Mouse (Mus musculus) forebrain, embryonic 14.5 days (tissue): Measurements from ENCODE around the gene Aar2. TPM values are rescaled to one million over a fixed set of nuclear protein-coding genes. Genes with fewer than 3 reads are reported as not detected.

ENCODE experiments used
- ATAC-seq: fragments of 200-750 bp; cut with Nextera tagmentation; 2 replicates; pipeline ENCODE4 v1.8.0; 2017; ENCODE audit warnings: mild to moderate bottlenecking, moderate library complexity
- DNase-seq: peaks from one replicate; pipeline ENCODE4 v3.0.0-alpha.2; 2015; ENCODE audit warnings: low spot score
- H3K27ac ChIP-seq: fragments of 300-500 bp; sonication (generic); 2 replicates; pipeline ENCODE4 v1.5.1; 2014; ENCODE audit warnings: low read depth, mild to moderate bottlenecking, control low read depth, low read length, moderate library complexity
- H3K27me3 ChIP-seq: fragments of 300-500 bp; sonication (generic); replicated peaks from 2 replicates; pipeline ENCODE4 v1.6.1; 2014; ENCODE audit warnings: low read length, control low read depth, mixed read lengths; ENCODE audit not compliant: control insufficient read depth, insufficient read depth
- H3K36me3 ChIP-seq: fragments of 300-500 bp; sonication (generic); 2 replicates; pipeline ENCODE4 v1.6.1; 2014; ENCODE audit warnings: low read length, control low read depth; ENCODE audit not compliant: control insufficient read depth, insufficient read depth
- H3K4me1 ChIP-seq: fragments of 300-500 bp; sonication (generic); 2 replicates; pipeline ENCODE4 v1.6.1; 2014; ENCODE audit warnings: antibody characterized with exemption, low read length, control low read depth; ENCODE audit not compliant: control insufficient read depth, insufficient read depth
- H3K4me2 ChIP-seq: fragments of 300-500 bp; sonication (generic); 2 replicates; pipeline ENCODE4 v1.6.1; 2014; ENCODE audit warnings: mild to moderate bottlenecking, control low read depth, low read length
- H3K4me3 ChIP-seq: fragments of 300-500 bp; sonication (generic); 2 replicates; pipeline ENCODE4 v1.5.1; 2014; ENCODE audit warnings: low read depth, low read length, control low read depth
- H3K9ac ChIP-seq: fragments of 300-500 bp; sonication (generic); 2 replicates; pipeline ENCODE4 v1.6.1; 2014; ENCODE audit warnings: mild to moderate bottlenecking, low read length, control low read depth, moderate library complexity
- H3K9me3 ChIP-seq: fragments of 300-500 bp; sonication (generic); replicated peaks from 2 replicates; pipeline ENCODE4 v1.6.1; 2016; ENCODE audit warnings: low read length, control low read depth, mixed read lengths; ENCODE audit not compliant: control insufficient read depth
- WGBS: fragments of 180-500 bp; shearing (Covaris S2); extraction: QIAGEN DNeasy Blood & Tissue Kit; methylation state at CpG from one replicate; pipeline ENCODE4 v1.1.7; 2014; 5-methylcytosine and 5-hydroxymethylcytosine counted together
- polyA plus RNA-seq: library from polyadenylated mRNA; unstranded; fragments of >200 nt; fragmentation: Nextera tagmentation; extraction: Ambion mirVana; gene quantifications from 2 replicates; pipeline ENCODE4 v1.2.1, GENCODE M21; 2014

Gene Aar2
- polyA plus RNA-seq, 1 experiment from 2014 or later = 51.1 TPM

DNA sequence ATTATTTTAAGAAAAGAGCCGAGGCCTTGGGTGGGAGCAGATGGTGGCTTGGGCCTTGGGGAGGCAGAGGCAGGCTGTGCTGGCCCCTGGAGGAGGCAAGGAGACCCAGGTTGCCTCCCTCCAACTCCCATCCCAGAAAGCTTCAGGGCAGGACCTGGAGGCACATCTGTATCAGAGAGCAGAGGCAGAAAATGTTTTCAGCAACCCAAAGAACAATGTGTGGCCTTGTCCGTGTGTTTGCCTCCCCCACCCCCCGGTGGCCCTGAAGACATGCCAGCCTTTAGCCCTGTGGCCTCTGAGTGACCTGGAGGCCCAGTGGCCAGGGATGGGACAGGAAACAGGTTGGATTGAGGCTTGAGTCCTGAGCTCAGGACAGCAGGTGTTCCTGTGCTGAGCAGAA is 57.8 kb downstream of the Aar2 start:
- whole genome bisulfite sequencing = 64% methylated on average over 3 of the region's 3 CpGs
- no peak for DNase-seq
- ATAC-seq = no peak
- no peak overlapping the region for H3K4me2 ChIP-seq
- no peak overlapping the region for H3K4me3 ChIP-seq
- H3K36me3 ChIP-seq = no peaks in the 10 kb centered on the region
- H3K4me1 ChIP-seq = no peaks in the 10 kb centered on the region
- no peaks in the 10 kb centered on the region for H3K9me3 ChIP-seq
- no peak overlapping the region for H3K27ac ChIP-seq
- H3K27me3 ChIP-seq = no peaks in the 10 kb centered on the region
- H3K9ac ChIP-seq = no peak overlapping the region

DNA sequence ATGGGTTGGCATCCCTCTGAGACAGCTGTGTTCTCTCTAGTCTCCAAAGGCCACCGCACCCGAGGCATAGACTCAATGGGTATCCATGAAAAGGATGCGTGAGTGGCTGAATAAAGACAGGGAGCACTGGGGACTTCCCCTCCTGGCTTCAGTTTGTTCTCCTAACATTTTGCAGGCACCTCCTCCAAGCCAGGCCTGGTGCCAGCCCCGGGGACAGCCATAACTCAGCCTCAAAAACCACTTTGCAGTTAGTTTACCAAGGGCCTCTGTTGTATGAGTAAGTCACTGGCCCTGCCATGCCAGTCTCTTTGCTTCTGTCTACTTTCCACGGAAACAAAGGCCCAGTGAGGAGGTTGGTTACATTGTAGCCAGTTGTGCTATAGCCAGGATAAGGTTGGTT is 58.6 kb downstream of the Aar2 start:
- no peak overlapping the region for H3K4me2 ChIP-seq
- H3K9me3 ChIP-seq = no peaks in the 10 kb centered on the region
- DNase-seq = no peak
- H3K36me3 ChIP-seq = no peaks in the 10 kb centered on the region
- H3K4me1 ChIP-seq = no peaks in the 10 kb centered on the region
- WGBS = 75% methylated on average over 5 of the region's 5 CpGs
- H3K27ac ChIP-seq = no peak overlapping the region
- no peak for ATAC-seq
- H3K4me3 ChIP-seq = no peak overlapping the region
- H3K27me3 ChIP-seq = no peaks in the 10 kb centered on the region
- no peak overlapping the region for H3K9ac ChIP-seq

DNA sequence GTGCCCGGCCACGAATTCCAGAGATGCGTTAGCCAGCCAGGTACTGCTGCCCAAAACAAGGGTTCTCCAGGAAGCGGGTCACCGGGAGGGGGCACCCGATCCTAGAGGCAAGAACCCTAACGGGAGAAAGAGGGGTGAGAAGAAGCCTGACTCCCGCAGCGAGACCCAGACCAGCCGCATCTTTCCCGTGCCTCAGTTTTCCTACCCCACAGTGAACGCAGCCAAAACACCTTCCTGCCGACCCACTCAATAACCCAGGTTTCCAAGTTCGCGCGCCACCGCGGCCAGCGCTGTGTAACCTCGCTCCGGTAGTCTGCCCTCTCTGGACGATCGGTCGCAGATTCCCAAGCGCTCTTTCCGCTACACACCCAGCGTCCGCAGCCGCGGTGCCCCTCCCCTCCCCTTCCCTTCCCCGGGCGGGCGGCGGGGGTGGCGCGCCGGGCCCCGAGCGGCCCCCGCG is 65.7 kb downstream of the Aar2 start:
- peak overlapping the region; percentile 78 for H3K9ac ChIP-seq
- peak overlapping the region; percentile 75 for H3K4me3 ChIP-seq
- no peaks in the 10 kb centered on the region for H3K36me3 ChIP-seq
- H3K27me3 ChIP-seq = peaks cover 27% of the 10 kb centered on the region
- peaks cover 14% of the 10 kb centered on the region for H3K4me1 ChIP-seq
- H3K27ac ChIP-seq = no peak overlapping the region; the same call in 1 of the 2 replicates
- DNase-seq (peak; percentile 73), ATAC-seq (peak; percentile 59)
- under 1% methylated on average over 34 of the region's 41 CpGs for WGBS
- peak overlapping the region; percentile 85 for H3K4me2 ChIP-seq
- no peaks in the 10 kb centered on the region for H3K9me3 ChIP-seq

DNA sequence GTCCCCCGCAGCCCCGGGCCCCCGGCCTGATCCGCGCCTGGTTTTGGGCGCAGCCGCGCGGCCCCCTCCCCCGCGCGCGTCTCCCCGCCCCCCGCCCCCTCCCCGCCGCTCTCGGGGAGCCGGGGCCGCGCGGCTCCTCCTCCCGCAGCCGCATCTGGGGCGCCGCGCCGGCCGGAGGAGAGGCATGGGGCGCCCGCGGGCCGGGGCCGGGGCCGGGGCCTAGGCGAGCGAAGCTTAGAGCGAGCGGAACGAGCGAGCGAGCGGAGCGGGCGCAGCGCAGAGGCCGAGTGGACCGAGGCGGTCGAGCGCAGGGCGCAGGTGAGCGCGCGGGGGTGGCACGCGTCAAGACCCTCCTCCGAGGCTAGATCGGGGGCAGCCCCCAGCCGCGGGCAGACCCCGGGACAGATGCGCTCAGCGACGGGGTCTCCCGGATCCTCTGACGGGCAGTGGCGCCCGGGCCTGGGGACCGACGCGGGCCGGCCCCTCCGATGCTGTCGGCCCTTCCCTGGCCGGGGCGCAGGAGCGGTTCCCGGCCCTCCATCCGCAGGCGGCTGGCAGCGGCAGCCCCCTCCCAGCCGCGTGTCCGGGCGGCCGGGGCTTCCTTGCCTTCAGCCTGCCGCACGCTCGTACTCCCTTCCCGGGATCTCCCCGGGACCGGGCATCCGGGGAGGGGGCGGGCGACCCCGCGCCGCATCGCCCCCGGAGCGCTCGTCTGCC is 66.3 kb downstream of the Aar2 start, which contains the start of gene Dlgap4:
Gene Dlgap4, plus strand, starts transcription at position 165 of the 717 bp plus-strand sequence.
- H3K9ac ChIP-seq = peak within 1 kb of the TSS; percentile 78
- peak; percentile 68 for DNase-seq
- peaks cover 14% of the 10 kb centered on the region for H3K4me1 ChIP-seq
- under 1% methylated on average over 77 of the region's 103 CpGs for WGBS
- H3K9me3 ChIP-seq = no peaks in the 10 kb centered on the region
- H3K36me3 ChIP-seq = no peaks in the 10 kb centered on the region
- H3K27me3 ChIP-seq = peaks cover 27% of the 10 kb centered on the region
- peak within 1 kb of the TSS; percentile 75 for H3K4me3 ChIP-seq
- H3K27ac ChIP-seq = no peak within 1 kb of the TSS; the same call in 1 of the 2 replicates
- peak within 1 kb of the TSS; percentile 85 for H3K4me2 ChIP-seq
- ATAC-seq = peak; percentile 80

DNA sequence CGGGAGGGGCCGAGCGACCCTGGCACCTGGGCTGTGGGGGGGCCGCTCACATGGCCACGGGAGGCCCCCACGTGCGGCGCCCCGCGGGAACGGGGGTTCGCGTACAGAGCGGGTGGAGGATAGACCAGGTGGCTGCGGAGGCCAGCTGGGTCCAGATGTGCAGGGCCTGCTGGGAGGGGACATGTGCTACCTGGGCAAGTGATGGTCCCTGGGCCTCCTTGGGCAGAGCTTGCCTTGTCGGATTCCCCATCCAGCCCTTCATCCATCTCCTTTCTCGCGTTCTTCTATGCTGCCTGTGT is 66.8 kb downstream of the Aar2 start:
- Histone ChIP-seq H3K4me2 (peak overlapping the region; percentile 85), H3K36me3 (no peaks in the 10 kb centered on the region), H3K4me3 (peak overlapping the region; percentile 75), H3K27ac (no peak overlapping the region), H3K9me3 (no peaks in the 10 kb centered on the region), H3K27me3 (peaks cover 27% of the 10 kb centered on the region), H3K9ac (peak overlapping the region; percentile 78), H3K4me1 (peaks cover 14% of the 10 kb centered on the region)
- ATAC-seq (peak; percentile 36), DNase-seq (peak; percentile 34)
- WGBS = 1% methylated on average over 18 of the region's 18 CpGs

DNA sequence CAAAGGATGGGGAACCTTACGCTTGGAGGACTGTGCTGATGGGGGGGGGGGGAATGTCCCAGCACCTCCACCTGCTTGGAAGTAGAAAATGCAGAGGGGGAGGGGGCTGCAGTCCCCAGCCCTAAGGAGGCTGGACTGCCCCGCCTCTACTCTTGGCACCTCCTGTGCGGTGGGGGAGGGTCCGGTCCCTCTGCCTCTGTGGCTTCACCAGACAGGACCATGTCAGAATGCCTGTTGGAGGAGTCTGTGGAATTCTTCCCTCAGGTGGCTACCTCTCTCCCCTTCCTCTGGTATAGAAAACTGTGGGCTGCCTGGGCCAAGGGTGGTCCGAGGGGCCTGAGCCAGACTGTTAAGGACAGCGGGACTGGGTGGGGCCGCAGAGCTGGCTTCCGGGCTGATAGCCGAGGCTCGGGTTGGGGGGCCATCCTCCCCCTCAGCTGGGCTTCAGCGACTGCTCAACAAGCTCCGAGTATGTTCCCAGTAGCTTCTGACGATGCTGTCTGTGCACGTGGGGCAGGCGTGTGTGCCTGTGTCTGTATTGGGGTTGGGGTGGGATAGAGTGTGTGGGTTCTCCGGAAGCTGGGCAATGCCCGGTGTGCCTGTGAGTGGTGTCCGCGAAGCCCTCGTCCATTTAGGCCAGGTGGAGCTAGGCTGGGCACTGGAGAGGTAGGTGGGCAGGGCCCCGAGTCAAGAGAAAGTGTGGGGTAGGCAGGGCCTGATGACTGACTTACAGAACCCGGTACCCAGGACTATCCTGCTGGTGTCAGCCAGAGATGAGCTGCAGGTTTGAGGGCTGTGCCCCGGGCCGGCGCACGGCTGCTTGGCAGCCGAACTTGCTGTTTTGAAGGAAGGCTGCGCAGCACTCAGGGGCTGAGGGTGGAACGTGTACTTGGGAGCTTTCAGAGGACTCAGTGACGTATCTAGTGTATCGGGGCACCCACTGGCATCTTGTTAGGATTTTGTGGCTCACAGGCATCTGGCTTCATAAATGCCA is 67.6 kb downstream of the Aar2 start:
- peaks cover 14% of the 10 kb centered on the region for H3K4me1 ChIP-seq
- DNase-seq = peak; percentile 17
- ATAC-seq = peak; percentile 11; the same call in 1 of the 2 replicates

DNA sequence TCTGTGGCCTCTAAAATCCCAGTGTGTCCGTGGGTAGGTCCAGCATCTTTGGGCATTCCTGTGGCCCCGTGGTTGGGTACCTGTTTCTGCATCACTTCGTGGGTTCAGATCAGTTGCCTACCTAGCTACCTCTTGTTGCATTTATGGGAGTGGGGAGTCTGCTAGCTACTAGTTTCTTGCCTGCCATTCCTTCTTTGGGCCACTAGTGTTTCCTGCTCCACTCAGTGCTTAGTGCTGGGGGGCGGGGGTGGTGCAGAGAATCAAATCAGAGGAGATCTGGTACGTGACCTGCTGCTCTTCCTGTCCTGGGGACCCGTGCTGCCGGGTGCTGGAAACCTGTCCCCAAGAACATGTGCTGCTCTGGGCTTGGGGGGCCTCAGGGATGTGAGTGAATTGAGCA is 69.1 kb downstream of the Aar2 start:
- H3K9ac ChIP-seq = no peak overlapping the region
- H3K4me1 ChIP-seq = peaks cover 14% of the 10 kb centered on the region
- no peak overlapping the region for H3K4me3 ChIP-seq
- peaks cover 27% of the 10 kb centered on the region for H3K27me3 ChIP-seq
- ATAC-seq (no peak), DNase-seq (no peak)
- no peak overlapping the region for H3K27ac ChIP-seq
- 75% methylated on average over 7 of the region's 7 CpGs for WGBS
- H3K4me2 ChIP-seq = no peak overlapping the region
- H3K9me3 ChIP-seq = no peaks in the 10 kb centered on the region
- H3K36me3 ChIP-seq = no peaks in the 10 kb centered on the region

More for the DNA sequence above, 67.6 kb downstream of the Aar2 start:
- Histone ChIP-seq H3K9ac (peak overlapping the region; percentile 78; the same call in 1 of the 2 replicates), H3K4me3 (peak overlapping the region; percentile 75), H3K4me2 (peak overlapping the region; percentile 85), H3K27me3 (peaks cover 27% of the 10 kb centered on the region), H3K36me3 (no peaks in the 10 kb centered on the region), H3K27ac (no peak overlapping the region), H3K9me3 (no peaks in the 10 kb centered on the region)
- WGBS = 7% methylated on average over 31 of the region's 31 CpGs

DNA sequence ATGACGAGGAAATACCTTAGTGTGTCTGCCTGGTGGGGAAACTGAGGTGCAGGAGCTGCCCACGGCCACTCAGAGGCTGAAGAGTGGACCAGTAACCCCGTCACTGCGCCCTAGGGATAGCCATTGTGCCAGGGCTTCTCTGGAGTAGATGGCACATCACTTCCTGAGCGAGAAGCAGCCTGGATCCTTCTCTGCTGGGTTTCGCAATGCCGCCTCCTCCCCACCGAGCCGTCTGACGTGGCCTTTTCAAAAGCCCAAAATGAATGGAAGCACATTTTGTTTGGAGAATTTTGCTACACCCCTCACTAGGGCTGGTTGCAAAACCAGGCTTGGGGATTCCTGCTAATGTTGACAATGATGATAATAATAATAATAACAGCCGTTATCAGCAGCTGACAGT is 70.2 kb downstream of the Aar2 start:
- Histone ChIP-seq H3K27ac (no peak overlapping the region), H3K27me3 (peaks cover 22% of the 10 kb centered on the region), H3K4me2 (no peak overlapping the region), H3K9me3 (no peaks in the 10 kb centered on the region), H3K9ac (no peak overlapping the region), H3K4me1 (peaks cover 14% of the 10 kb centered on the region), H3K4me3 (no peak overlapping the region), H3K36me3 (no peaks in the 10 kb centered on the region)
- ATAC-seq (no peak), DNase-seq (peak; percentile 18)
- WGBS = 18% methylated on average over 11 of the region's 11 CpGs
